Mouse (Mus musculus): ENCODE data around the gene Hmcn1. TPM values are rescaled to one million over a fixed set of nuclear protein-coding genes. Genes with fewer than 3 reads are reported as not detected.

Gene Hmcn1
- polyA plus RNA-seq, 1 experiment: not detected

DNA sequence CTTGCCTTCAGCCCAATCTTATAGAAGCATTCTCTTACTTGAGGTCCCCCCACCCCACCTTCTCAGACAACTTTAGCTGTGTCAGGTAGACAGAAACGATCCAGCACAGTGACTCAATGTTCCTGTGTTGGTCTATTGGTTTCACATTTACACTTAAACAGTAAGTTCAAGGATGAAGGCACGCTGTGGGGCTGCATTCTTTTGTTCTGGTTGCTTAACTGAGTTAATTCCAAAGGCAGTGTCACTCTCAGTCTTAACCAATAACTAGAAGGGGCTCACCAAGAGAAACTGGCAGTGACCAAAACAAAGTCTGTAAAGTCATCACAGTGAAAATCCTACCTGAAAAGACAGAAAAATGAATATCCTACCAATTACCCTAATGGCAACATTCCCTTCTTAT lies 44.3 kb downstream of the Hmcn1 start:
- H3K27ac ChIP-seq (ENCODE audit: insufficient read depth, low read depth, low read length): no peak overlapping the region
- TF ChIP-seq POLR2A (IDR thresholded peaks at IDR 0.05; ENCODE audit: borderline replicate concordance, low read depth, low read length) (no peak), CTCF (IDR thresholded peaks at IDR 0.05; ENCODE audit: low read depth, low read length) (no peak)
- no peaks in the 10 kb centered on the region for H3K4me1 ChIP-seq (ENCODE audit: control insufficient read depth, insufficient read depth, low read length)
- H3K4me3 ChIP-seq (ENCODE audit: insufficient read depth, low read length): no peak overlapping the region

DNA sequence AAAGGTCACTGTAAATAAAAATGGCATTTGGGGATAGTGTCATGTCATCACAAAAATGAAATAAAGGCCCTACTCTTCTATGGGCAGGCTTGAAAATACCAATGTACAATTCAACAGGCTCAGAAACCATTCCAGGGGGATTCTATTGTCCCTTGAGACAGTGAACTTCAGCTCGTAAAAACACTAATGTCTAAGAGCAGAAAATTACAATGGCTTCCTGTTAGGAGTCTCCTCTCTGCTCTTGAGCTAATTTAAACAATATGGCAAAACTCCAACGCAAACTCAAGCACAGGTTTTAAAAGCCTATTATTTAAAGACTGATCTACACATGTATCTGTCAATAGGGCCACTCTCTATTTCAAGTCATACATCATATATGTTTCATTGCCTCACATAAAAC lies 49.6 kb downstream of the Hmcn1 start:
- no peak overlapping the region for H3K4me3 ChIP-seq (ENCODE audit: insufficient read depth, low read length)
- H3K27ac ChIP-seq (ENCODE audit: insufficient read depth, low read depth, low read length): no peak overlapping the region
- TF ChIP-seq POLR2A (IDR thresholded peaks at IDR 0.05; ENCODE audit: borderline replicate concordance, low read depth, low read length) (no peak), CTCF (IDR thresholded peaks at IDR 0.05; ENCODE audit: low read depth, low read length) (no peak)
- no peaks in the 10 kb centered on the region for H3K4me1 ChIP-seq (ENCODE audit: control insufficient read depth, insufficient read depth, low read length)

DNA sequence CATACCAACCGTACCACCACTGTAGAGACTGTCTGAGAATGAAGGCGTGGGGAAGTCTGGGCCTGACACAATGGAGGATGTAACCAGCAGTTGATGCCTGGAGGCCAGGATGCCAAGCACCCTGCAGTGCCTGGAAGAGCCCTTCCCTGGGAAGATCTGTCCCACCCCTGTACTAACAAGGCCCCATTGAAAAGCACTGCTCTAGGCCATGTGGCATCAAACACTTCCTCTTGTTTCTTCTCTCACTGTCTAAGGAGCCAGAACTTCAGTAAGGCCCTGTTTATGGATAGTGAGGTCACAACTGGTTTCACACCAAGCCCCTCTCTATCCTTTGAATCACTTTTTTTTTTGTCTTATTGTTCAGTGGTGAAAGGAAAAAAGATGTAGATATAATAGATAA lies 51.1 kb downstream of the Hmcn1 start:
- Histone ChIP-seq H3K4me3 (ENCODE audit: insufficient read depth, low read length) (no peak overlapping the region), H3K27ac (ENCODE audit: insufficient read depth, low read depth, low read length) (no peak overlapping the region), H3K4me1 (ENCODE audit: control insufficient read depth, insufficient read depth, low read length) (no peaks in the 10 kb centered on the region)
- TF ChIP-seq CTCF (IDR thresholded peaks at IDR 0.05; ENCODE audit: low read depth, low read length) (no peak), POLR2A (IDR thresholded peaks at IDR 0.05; ENCODE audit: borderline replicate concordance, low read depth, low read length) (no peak)

DNA sequence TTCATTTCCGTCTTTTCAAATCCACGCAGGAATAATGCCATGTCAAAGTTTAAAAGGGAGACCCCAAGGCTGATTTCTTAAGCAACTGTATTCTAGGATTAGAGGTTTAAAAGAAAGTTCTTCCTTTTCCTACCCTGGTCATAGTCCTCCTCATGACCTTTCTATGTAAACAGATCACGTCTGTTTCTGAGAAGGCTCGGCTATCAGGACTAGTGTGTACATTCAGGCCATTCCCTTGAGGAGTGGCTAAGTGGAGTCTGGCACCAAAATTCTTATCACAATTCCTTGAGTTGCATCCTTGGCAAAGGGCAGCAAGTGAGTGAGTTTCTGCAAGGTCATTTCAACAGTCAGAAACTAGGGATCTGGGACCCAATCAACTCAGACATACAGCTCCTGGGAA lies 56.4 kb downstream of the Hmcn1 start:
- H3K4me3 ChIP-seq (ENCODE audit: insufficient read depth, low read length): no peak overlapping the region
- no peak overlapping the region for H3K27ac ChIP-seq (ENCODE audit: insufficient read depth, low read depth, low read length)
- H3K4me1 ChIP-seq (ENCODE audit: control insufficient read depth, insufficient read depth, low read length): no peaks in the 10 kb centered on the region
- TF ChIP-seq CTCF (IDR thresholded peaks at IDR 0.05; ENCODE audit: low read depth, low read length): no peak
- TF ChIP-seq POLR2A (IDR thresholded peaks at IDR 0.05; ENCODE audit: borderline replicate concordance, low read depth, low read length): no peak

DNA sequence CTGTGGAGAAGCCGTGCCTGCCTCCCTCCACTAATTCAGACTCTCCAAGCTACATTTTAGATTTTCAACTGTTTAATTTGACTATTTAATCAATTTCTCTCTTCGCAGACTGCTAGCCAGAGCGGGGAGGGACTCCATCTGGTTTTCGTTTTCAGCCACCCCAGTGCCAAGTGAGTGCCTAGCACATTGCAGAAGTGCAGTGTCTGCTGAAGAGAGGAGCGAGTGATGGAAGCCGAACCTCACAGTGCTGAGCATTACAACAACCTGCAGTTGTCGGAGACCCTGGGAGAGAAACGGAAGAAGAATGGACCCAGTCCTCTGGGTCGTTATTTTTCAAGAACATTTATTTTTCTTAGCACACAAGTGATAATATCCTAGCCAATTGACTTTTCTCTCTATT lies 59.6 kb downstream of the Hmcn1 start:
- Histone ChIP-seq H3K27ac (ENCODE audit: insufficient read depth, low read depth, low read length) (no peak overlapping the region), H3K4me1 (ENCODE audit: control insufficient read depth, insufficient read depth, low read length) (no peaks in the 10 kb centered on the region), H3K4me3 (ENCODE audit: insufficient read depth, low read length) (no peak overlapping the region)
- TF ChIP-seq CTCF (IDR thresholded peaks at IDR 0.05; ENCODE audit: low read depth, low read length) (no peak), POLR2A (IDR thresholded peaks at IDR 0.05; ENCODE audit: borderline replicate concordance, low read depth, low read length) (no peak)

DNA sequence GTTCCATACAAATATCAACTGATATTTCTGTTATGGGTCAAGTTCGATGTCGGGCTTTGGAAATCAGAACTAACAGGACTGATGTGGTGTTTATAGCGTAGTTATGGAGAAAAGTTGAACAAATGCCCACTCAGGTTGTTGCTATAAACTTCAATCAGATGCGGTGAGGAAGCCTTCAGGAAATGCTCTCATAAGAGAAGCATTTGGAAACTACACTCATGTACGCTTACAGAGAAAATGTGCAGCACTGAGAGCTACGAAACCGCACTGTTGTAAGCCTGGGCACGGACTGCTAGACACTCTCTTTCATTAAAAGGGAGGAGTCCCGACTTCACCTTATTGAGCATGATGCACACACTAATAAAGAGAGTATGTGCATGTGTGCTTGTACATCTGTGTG lies 72.4 kb downstream of the Hmcn1 start:
- TF ChIP-seq CTCF (IDR thresholded peaks at IDR 0.05; ENCODE audit: low read depth, low read length) (no peak), POLR2A (IDR thresholded peaks at IDR 0.05; ENCODE audit: borderline replicate concordance, low read depth, low read length) (no peak)
- Histone ChIP-seq H3K27ac (ENCODE audit: insufficient read depth, low read depth, low read length) (no peak overlapping the region), H3K4me1 (ENCODE audit: control insufficient read depth, insufficient read depth, low read length) (no peaks in the 10 kb centered on the region), H3K4me3 (ENCODE audit: insufficient read depth, low read length) (no peak overlapping the region)

DNA sequence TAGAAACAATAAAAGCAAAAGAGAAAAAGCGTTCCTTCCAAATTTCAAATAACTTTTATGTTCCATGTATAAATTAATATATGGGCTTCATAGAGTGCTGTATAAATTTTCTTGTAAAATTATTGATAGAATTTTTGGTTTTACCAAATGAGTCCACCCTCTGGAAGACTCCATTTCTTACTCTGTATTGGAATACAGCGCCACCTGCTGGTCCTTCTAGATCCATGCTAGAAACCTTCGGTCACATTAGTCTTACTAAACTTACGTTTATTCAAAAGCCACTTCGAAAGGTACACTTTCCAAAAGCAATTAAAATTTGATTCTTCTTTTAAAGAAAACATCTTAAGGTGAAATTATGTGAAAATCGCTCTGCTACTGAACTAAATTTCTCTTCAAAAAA lies 73.0 kb downstream of the Hmcn1 start:
- H3K4me1 ChIP-seq (ENCODE audit: control insufficient read depth, insufficient read depth, low read length): no peaks in the 10 kb centered on the region
- no peak for TF ChIP-seq POLR2A (IDR thresholded peaks at IDR 0.05; ENCODE audit: borderline replicate concordance, low read depth, low read length)
- TF ChIP-seq CTCF (IDR thresholded peaks at IDR 0.05; ENCODE audit: low read depth, low read length): no peak
- H3K4me3 ChIP-seq (ENCODE audit: insufficient read depth, low read length): no peak overlapping the region
- no peak overlapping the region for H3K27ac ChIP-seq (ENCODE audit: insufficient read depth, low read depth, low read length)

DNA sequence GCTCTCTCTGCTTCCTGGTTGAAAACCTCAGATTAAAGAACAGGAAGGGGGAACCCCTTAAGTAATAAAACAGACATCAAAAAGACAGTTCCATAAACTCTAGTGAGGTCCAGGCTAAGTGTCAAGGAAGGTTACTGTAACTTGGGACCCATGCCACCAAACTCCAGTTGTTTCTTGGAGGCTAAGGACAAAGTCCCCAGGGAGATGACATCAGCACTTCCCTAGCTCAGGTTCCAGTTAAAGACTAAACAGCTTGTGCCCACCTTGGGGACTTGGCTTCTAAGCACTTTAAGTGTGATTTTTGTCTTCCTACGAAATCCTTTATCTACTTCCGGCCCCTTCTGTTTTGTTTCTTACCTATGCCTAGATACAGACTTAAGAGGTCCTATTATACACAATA lies 78.3 kb downstream of the Hmcn1 start:
- TF ChIP-seq CTCF (IDR thresholded peaks at IDR 0.05; ENCODE audit: low read depth, low read length): no peak
- no peak for TF ChIP-seq POLR2A (IDR thresholded peaks at IDR 0.05; ENCODE audit: borderline replicate concordance, low read depth, low read length)
- H3K27ac ChIP-seq (ENCODE audit: insufficient read depth, low read depth, low read length): no peak overlapping the region
- no peaks in the 10 kb centered on the region for H3K4me1 ChIP-seq (ENCODE audit: control insufficient read depth, insufficient read depth, low read length)
- no peak overlapping the region for H3K4me3 ChIP-seq (ENCODE audit: insufficient read depth, low read length)

DNA sequence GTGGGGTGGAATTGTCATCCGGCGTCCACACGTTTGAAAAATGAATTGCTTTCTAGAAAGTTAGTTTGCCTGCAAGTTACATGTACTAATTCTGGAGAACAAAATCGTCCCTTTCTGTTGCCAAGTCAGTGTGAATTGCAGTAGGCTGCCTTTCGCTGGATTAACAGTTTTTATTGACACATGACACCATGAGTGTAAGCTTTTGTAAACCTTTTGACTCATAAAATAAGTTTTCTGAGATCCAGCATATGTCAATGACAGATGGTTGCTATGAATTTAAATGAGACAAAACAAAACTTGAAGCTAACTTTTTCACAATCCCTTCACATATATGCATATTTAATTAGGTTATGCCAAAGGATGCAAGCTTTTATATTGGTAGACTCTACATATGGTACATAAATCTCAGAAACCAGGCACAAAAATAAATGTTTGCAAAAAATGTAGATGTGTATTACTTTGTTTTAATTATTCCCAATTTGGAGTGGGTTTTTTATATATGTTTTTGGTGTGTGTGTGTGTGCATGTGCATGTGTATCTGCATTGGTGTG lies 79.6 kb downstream of the Hmcn1 start:
- Histone ChIP-seq H3K27ac (ENCODE audit: insufficient read depth, low read depth, low read length) (no peak overlapping the region), H3K4me1 (ENCODE audit: control insufficient read depth, insufficient read depth, low read length) (no peaks in the 10 kb centered on the region), H3K4me3 (ENCODE audit: insufficient read depth, low read length) (no peak overlapping the region)
- TF ChIP-seq POLR2A (IDR thresholded peaks at IDR 0.05; ENCODE audit: borderline replicate concordance, low read depth, low read length): no peak
- no peak for TF ChIP-seq CTCF (IDR thresholded peaks at IDR 0.05; ENCODE audit: low read depth, low read length)

DNA sequence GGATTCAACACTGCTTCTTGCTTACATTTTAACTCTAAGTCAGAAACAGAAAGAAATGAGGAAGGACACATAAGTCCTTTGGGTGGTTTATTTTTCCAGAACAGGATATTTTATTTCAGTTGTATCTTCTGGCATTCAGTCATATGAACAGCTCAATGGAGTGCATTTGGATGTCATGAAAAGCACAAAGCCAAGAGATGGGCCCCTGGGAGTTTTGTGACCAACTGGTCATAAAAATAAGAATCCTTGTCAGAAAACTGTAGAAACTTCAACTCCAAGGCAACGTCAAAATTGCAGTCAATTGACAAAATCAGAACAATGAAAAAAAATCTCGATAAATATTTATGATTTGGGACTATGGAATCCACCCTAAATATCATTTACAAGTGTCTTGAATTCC lies 83.6 kb downstream of the Hmcn1 start:
- no peak for TF ChIP-seq POLR2A (IDR thresholded peaks at IDR 0.05; ENCODE audit: borderline replicate concordance, low read depth, low read length)
- TF ChIP-seq CTCF (IDR thresholded peaks at IDR 0.05; ENCODE audit: low read depth, low read length): no peak

DNA sequence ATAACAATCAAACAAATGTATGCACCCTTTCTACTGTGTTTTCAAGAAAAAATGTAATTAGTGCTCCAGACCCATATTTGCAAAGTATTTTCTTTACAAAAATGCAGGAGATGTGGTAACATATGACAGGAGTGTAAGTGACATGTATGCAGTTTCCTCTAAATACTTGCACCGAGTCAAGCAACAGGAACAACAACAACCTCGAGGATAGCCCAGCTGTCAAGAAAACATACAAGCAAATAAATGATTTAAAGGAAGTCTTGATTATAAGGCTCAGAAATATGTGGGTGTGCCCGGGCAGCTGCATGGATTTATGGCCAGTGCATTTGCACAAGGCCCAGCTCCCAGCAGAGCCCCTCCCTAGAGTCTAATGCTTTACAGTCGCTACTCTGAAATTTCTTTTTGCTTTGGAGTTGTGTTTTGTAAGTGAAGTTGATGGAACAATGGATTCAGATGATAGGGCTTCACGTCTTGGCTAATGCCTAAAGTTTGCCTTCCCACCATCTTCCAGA lies 99.5 kb downstream of the Hmcn1 start:
- TF ChIP-seq POLR2A (IDR thresholded peaks at IDR 0.05; ENCODE audit: borderline replicate concordance, low read depth, low read length): no peak
- no peak for TF ChIP-seq CTCF (IDR thresholded peaks at IDR 0.05; ENCODE audit: low read depth, low read length)
- Histone ChIP-seq H3K27ac (ENCODE audit: insufficient read depth, low read depth, low read length) (no peak overlapping the region), H3K4me3 (ENCODE audit: insufficient read depth, low read length) (no peak overlapping the region), H3K4me1 (ENCODE audit: control insufficient read depth, insufficient read depth, low read length) (no peaks in the 10 kb centered on the region)

More for the DNA sequence above, 83.6 kb downstream of the Hmcn1 start:
- Histone ChIP-seq H3K4me1 (ENCODE audit: control insufficient read depth, insufficient read depth, low read length) (no peaks in the 10 kb centered on the region), H3K4me3 (ENCODE audit: insufficient read depth, low read length) (no peak overlapping the region), H3K27ac (ENCODE audit: insufficient read depth, low read depth, low read length) (no peak overlapping the region)

Data from bone marrow macrophage, adult 2 months (primary cell).